Mouse (Mus musculus) kidney, embryonic 15.5 days (tissue): ENCODE results near the gene BC048507. TPM values are rescaled to one million over a fixed set of nuclear protein-coding genes. Genes with fewer than 3 reads are reported as not detected.
"Not testable (repeated sequence)": the region's sequence is repeated elsewhere in the genome, so short reads cannot be mapped to it uniquely, and the experiment has no call there.

Source experiments
- ATAC-seq: fragments of 200-750 bp; cut with Nextera tagmentation; replicated peaks from 2 replicates; pipeline ENCODE4 v1.8.0; 2017; ENCODE audit warnings: moderate TSS enrichment; ENCODE audit not compliant: low FRiP score
- H3K27ac ChIP-seq: fragments of 300-500 bp; sonication (generic); 2 replicates; pipeline ENCODE4 v1.5.1; 2015; ENCODE audit warnings: mild to moderate bottlenecking, inconsistent platforms
- H3K27me3 ChIP-seq: fragments of 300-500 bp; sonication (generic); 2 replicates; pipeline ENCODE4 v1.6.1; 2015; ENCODE audit warnings: inconsistent platforms
- H3K36me3 ChIP-seq: fragments of 300-500 bp; sonication (generic); 2 replicates; pipeline ENCODE4 v1.6.1; 2015; ENCODE audit warnings: inconsistent platforms
- H3K4me1 ChIP-seq: fragments of 300-500 bp; sonication (generic); 2 replicates; pipeline ENCODE4 v1.6.1; 2015; ENCODE audit warnings: inconsistent platforms
- H3K4me2 ChIP-seq: fragments of 300-500 bp; sonication (generic); 2 replicates; pipeline ENCODE4 v1.6.1; 2015; ENCODE audit warnings: moderate library complexity, mild to moderate bottlenecking, inconsistent platforms
- H3K4me3 ChIP-seq: fragments of 300-500 bp; sonication (generic); replicated peaks from 2 replicates; pipeline ENCODE4 v1.5.1; 2015; ENCODE audit warnings: mild to moderate bottlenecking, inconsistent platforms
- H3K9ac ChIP-seq: fragments of 300-500 bp; sonication (generic); 2 replicates; pipeline ENCODE4 v1.6.1; 2015; ENCODE audit warnings: mild to moderate bottlenecking, inconsistent platforms
- H3K9me3 ChIP-seq: fragments of 300-500 bp; sonication (generic); replicated peaks from 2 replicates; pipeline ENCODE4 v1.6.1; 2016; ENCODE audit warnings: inconsistent platforms
- WGBS: fragments of 180-500 bp; shearing (Covaris S2); methylation state at CpG from one replicate; pipeline ENCODE4 v1.1.7; 2015; ENCODE audit warnings: mixed read lengths; 5-methylcytosine and 5-hydroxymethylcytosine counted together
- polyA plus RNA-seq: library from polyadenylated mRNA; unstranded; fragments of >200 nt; fragmentation: Nextera tagmentation; extraction: Ambion mirVana; gene quantifications from 2 replicates; pipeline ENCODE4 v1.2.1, GENCODE M21; 2015

BC048507 gene
- not detected in 2 replicates for polyA plus RNA-seq

GRCm38 (mm10) chr13:67863026-67863425 is at the start of gene BC048507:
TSS of gene BC048507 (plus strand) at chr13:67863326.
- no peaks in the 10 kb centered on the region for H3K36me3 ChIP-seq
- no peak for ATAC-seq
- 85% methylated on average over 11 of the region's 11 CpGs for WGBS
- no peak within 1 kb of the TSS for H3K4me2 ChIP-seq
- H3K9ac ChIP-seq, result no peak within 1 kb of the TSS
- no peaks in the 10 kb centered on the region for H3K9me3 ChIP-seq
- H3K4me3 ChIP-seq, result no peak within 1 kb of the TSS
- H3K27ac ChIP-seq, result no peak within 1 kb of the TSS
- H3K27me3 ChIP-seq, result no peaks in the 10 kb centered on the region
- H3K4me1 ChIP-seq, result no peaks in the 10 kb centered on the region

GRCm38 (mm10) chr13:67813710-67814660 is 49.1 kb upstream of the BC048507 start, which contains the start of gene Zfp273:
TSS of gene Zfp273 (plus strand) at chr13:67813740.
- Histone ChIP-seq H3K4me2 (peak within 1 kb of the TSS; percentile 72), H3K4me1 (peaks cover 3% of the 10 kb centered on the region; the same call in 1 of the 2 replicates), H3K9me3 (peaks cover 9% of the 10 kb centered on the region; the same call in 1 of the 2 replicates), H3K4me3 (peak within 1 kb of the TSS; percentile 83), H3K9ac (peak within 1 kb of the TSS; percentile 74), H3K27me3 (no peaks in the 10 kb centered on the region), H3K36me3 (peaks cover 19% of the 10 kb centered on the region), H3K27ac (peak within 1 kb of the TSS; percentile 93)
- peak; percentile 96 for ATAC-seq
- WGBS, result 4% methylated on average over 31 of the region's 31 CpGs

GRCm38 (mm10) chr13:67818636-67819035 is 44.5 kb upstream of the BC048507 start:
- no peak for ATAC-seq
- Histone ChIP-seq H3K4me2 (no peak overlapping the region), H3K27ac (no peak overlapping the region), H3K4me3 (no peak overlapping the region), H3K4me1 (peaks cover 3% of the 10 kb centered on the region; the same call in 1 of the 2 replicates), H3K9ac (no peak overlapping the region), H3K36me3 (peaks cover 44% of the 10 kb centered on the region), H3K9me3 (peaks cover 14% of the 10 kb centered on the region; the same call in 1 of the 2 replicates), H3K27me3 (no peaks in the 10 kb centered on the region)
- WGBS, result 73% methylated on average over 1 of the region's 1 CpGs

GRCm38 (mm10) chr13:67830911-67831336 is 32.2 kb upstream of the BC048507 start, which contains the start of gene Gm10037:
TSS of gene Gm10037 (plus strand) at chr13:67831106.
- H3K36me3 ChIP-seq, result peaks cover 11% of the 10 kb centered on the region
- ATAC-seq, result peak; percentile 90
- H3K9ac ChIP-seq, result peak within 1 kb of the TSS; percentile 62
- H3K27me3 ChIP-seq, result no peaks in the 10 kb centered on the region
- H3K9me3 ChIP-seq, result peaks cover 4% of the 10 kb centered on the region
- peak within 1 kb of the TSS; percentile 63 for H3K4me2 ChIP-seq
- peak within 1 kb of the TSS; percentile 58 for H3K4me3 ChIP-seq
- H3K4me1 ChIP-seq, result no peaks in the 10 kb centered on the region
- 2% methylated on average over 14 of the region's 14 CpGs for WGBS
- H3K27ac ChIP-seq, result no peak within 1 kb of the TSS

- H3K4me1 ChIP-seq, ATAC-seq, H3K9ac ChIP-seq, H3K27ac ChIP-seq, H3K9me3 ChIP-seq, H3K36me3 ChIP-seq, H3K4me3 ChIP-seq, H3K4me2 ChIP-seq, H3K27me3 ChIP-seq: not testable (repeated sequence)
Observed at GRCm38 (mm10) chr13:67833137-67833536, 30.0 kb upstream of the BC048507 start.

GRCm38 (mm10) chr13:67843775-67844118 is 19.4 kb upstream of the BC048507 start:
- WGBS, result 38% methylated on average over 6 of the region's 6 CpGs
- no peak overlapping the region; the same call in 1 of the 2 replicates for H3K9ac ChIP-seq

GRCm38 (mm10) chr13:67844119-67844852 is 18.8 kb upstream of the BC048507 start:
- Histone ChIP-seq H3K36me3 (no peaks in the 10 kb centered on the region), H3K9me3 (no peaks in the 10 kb centered on the region), H3K4me1 (peaks cover 8% of the 10 kb centered on the region; the same call in 1 of the 2 replicates), H3K4me2 (peak overlapping the region; percentile 60), H3K27me3 (no peaks in the 10 kb centered on the region), H3K27ac (no peak overlapping the region), H3K9ac (peak overlapping the region; percentile 23; the same call in 1 of the 2 replicates), H3K4me3 (peak overlapping the region; percentile 42)
- under 1% methylated on average over 15 of the region's 19 CpGs for WGBS
- peak; percentile 66 for ATAC-seq

More at GRCm38 (mm10) chr13:67843775-67844118, 19.4 kb upstream of the BC048507 start:
- no peak overlapping the region for H3K27ac ChIP-seq
- H3K4me3 ChIP-seq, result peak overlapping the region; percentile 42
- no peaks in the 10 kb centered on the region for H3K36me3 ChIP-seq
- peak overlapping the region; percentile 60 for H3K4me2 ChIP-seq
- ATAC-seq, result no peak
- peaks cover 8% of the 10 kb centered on the region; the same call in 1 of the 2 replicates for H3K4me1 ChIP-seq
- H3K9me3 ChIP-seq, result no peaks in the 10 kb centered on the region
- no peaks in the 10 kb centered on the region for H3K27me3 ChIP-seq

GRCm38 (mm10) chr13:67844853-67845194 is 18.3 kb upstream of the BC048507 start:
- H3K9me3 ChIP-seq, result no peaks in the 10 kb centered on the region
- H3K4me2 ChIP-seq, result peak overlapping the region; percentile 60
- H3K4me1 ChIP-seq, result peaks cover 8% of the 10 kb centered on the region; the same call in 1 of the 2 replicates
- WGBS, result 25% methylated on average over 8 of the region's 8 CpGs
- H3K27me3 ChIP-seq, result no peaks in the 10 kb centered on the region
- H3K27ac ChIP-seq, result no peak overlapping the region
- H3K36me3 ChIP-seq, result no peaks in the 10 kb centered on the region
- 0 out of 2 replicates have a peak, but pooled peaks have one; percentile 43 for ATAC-seq
- H3K9ac ChIP-seq, result peak overlapping the region; percentile 23; the same call in 1 of the 2 replicates
- peak overlapping the region; percentile 42 for H3K4me3 ChIP-seq

- Histone ChIP-seq H3K36me3 (no peaks in the 10 kb centered on the region), H3K4me1 (no peaks in the 10 kb centered on the region), H3K27me3 (no peaks in the 10 kb centered on the region), H3K27ac (no peak overlapping the region), H3K9ac (no peak overlapping the region), H3K4me2 (no peak overlapping the region), H3K9me3 (no peaks in the 10 kb centered on the region), H3K4me3 (no peak overlapping the region)
- WGBS, result 84% methylated on average over 3 of the region's 3 CpGs
- no peak for ATAC-seq
Observed at GRCm38 (mm10) chr13:67850361-67850760, 12.8 kb upstream of the BC048507 start.

- H3K27me3 ChIP-seq, result no peaks in the 10 kb centered on the region
- no peak overlapping the region for H3K4me3 ChIP-seq
- no peak overlapping the region for H3K4me2 ChIP-seq
- H3K9ac ChIP-seq, result no peak overlapping the region
- ATAC-seq, result peak; percentile 60; the same call in 1 of the 2 replicates
- no peaks in the 10 kb centered on the region for H3K36me3 ChIP-seq
- 55% methylated on average over 6 of the region's 6 CpGs for WGBS
- no peak overlapping the region for H3K27ac ChIP-seq
- no peaks in the 10 kb centered on the region for H3K9me3 ChIP-seq
- H3K4me1 ChIP-seq, result no peaks in the 10 kb centered on the region
Observed at GRCm38 (mm10) chr13:67853130-67853529, 10.0 kb upstream of the BC048507 start.

GRCm38 (mm10) chr13:67853983-67854382 is 9.1 kb upstream of the BC048507 start:
- WGBS, result 89% methylated on average over 2 of the region's 2 CpGs
- ATAC-seq, result no peak
- Histone ChIP-seq H3K27ac (no peak overlapping the region), H3K9ac (no peak overlapping the region), H3K4me2 (no peak overlapping the region), H3K36me3 (no peaks in the 10 kb centered on the region), H3K27me3 (no peaks in the 10 kb centered on the region), H3K9me3 (no peaks in the 10 kb centered on the region), H3K4me3 (no peak overlapping the region), H3K4me1 (no peaks in the 10 kb centered on the region)
